Mouse (Mus musculus) E14TG2a.4 (cell line): ENCODE data around the gene Sar1b.
"Not testable (repeated sequence)": the region's sequence is repeated elsewhere in the genome, so short reads cannot be mapped to it uniquely, and the experiment has no call there.

Source experiments
- H3K27me3 ChIP-seq: 2 replicates; pipeline ENCODE4 v1.6.1; 2014; ENCODE audit warnings: low read length, control low read depth; ENCODE audit not compliant: insufficient read depth
- H3K36me3 ChIP-seq: 2 replicates; pipeline ENCODE4 v1.6.1; 2014; ENCODE audit warnings: low read length, control low read depth; ENCODE audit not compliant: insufficient read depth
- H3K4me1 ChIP-seq: replicated peaks from 2 replicates; pipeline ENCODE4 v1.6.1; 2014; ENCODE audit warnings: low read depth, low read length, control low read depth
- H3K4me3 ChIP-seq: replicated peaks from 2 replicates; pipeline ENCODE4 v1.5.1; 2014; ENCODE audit warnings: mild to moderate bottlenecking, low read length
- H3K9me3 ChIP-seq: 2 replicates; pipeline ENCODE4 v1.6.1; 2014; ENCODE audit warnings: low read length, control low read depth
- CTCF ChIP-seq: conservative IDR thresholded peaks from 2 replicates; pipeline ENCODE4 v1.5.1; 2014; ENCODE audit warnings: low read length
- NANOG ChIP-seq: IDR thresholded peaks from 2 replicates; pipeline ENCODE4 v1.6.1; 2014; ENCODE audit warnings: borderline replicate concordance, low read length, mixed read lengths
- POU5F1 ChIP-seq: IDR thresholded peaks from 2 replicates; pipeline ENCODE4 v1.6.1; 2014; ENCODE audit warnings: low read length, borderline replicate concordance

Sar1b gene

DNA sequence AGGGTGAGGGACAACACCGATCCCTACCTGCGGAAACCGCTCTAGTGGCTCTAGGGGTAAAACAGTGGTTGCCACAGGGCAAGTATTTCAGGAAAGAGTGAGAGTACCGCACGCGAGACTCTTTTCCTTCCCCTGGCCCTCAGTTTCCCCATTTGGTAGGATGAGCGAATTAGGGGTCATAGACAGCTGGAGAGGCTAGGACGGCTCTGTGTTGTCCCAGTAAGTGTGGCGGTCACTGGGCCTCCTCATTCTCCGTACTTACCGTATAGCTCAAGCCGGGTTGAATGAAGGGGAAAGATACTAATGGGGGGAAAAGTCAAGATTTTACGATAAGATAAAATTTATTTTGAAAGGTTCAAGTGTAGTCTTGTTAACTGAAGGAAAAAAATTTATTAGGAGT lies 468 bp downstream of the Sar1b start:
- Histone ChIP-seq H3K4me3 (peak overlapping the region; percentile 99), H3K27me3 (no peaks in the 10 kb centered on the region; the same call in 1 of the 2 replicates), H3K4me1 (peaks cover 20% of the 10 kb centered on the region), H3K36me3 (no peaks in the 10 kb centered on the region), H3K9me3 (no peaks in the 10 kb centered on the region)
- TF ChIP-seq NANOG, result no peak
- no peak for TF ChIP-seq POU5F1
- TF ChIP-seq CTCF, result no peak

DNA sequence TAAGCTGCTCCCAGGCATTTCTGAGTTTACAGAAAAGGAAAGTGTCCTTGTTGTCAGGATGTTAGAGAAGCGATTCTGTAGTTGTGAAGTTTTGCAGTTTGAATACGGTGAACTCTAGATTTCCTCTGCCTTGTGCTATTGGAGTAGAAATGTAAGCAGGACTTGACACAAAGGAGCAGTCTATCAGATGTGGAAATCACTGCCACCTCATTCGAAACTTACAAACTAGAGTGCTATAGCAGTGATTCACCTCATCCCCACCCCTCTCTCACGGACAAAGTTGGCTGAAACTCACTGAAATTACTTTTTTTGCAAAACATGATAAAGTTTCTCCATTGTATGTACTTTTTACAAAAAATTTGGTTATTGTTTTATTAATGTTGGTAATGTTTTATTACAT lies 1.3 kb downstream of the Sar1b start:
- peaks cover 20% of the 10 kb centered on the region for H3K4me1 ChIP-seq
- no peaks in the 10 kb centered on the region for H3K9me3 ChIP-seq
- no peaks in the 10 kb centered on the region for H3K36me3 ChIP-seq
- no peaks in the 10 kb centered on the region; the same call in 1 of the 2 replicates for H3K27me3 ChIP-seq
- TF ChIP-seq POU5F1 (no peak), NANOG (no peak), CTCF (no peak)
- H3K4me3 ChIP-seq, result peak overlapping the region; percentile 99; the same call in 1 of the 2 replicates

DNA sequence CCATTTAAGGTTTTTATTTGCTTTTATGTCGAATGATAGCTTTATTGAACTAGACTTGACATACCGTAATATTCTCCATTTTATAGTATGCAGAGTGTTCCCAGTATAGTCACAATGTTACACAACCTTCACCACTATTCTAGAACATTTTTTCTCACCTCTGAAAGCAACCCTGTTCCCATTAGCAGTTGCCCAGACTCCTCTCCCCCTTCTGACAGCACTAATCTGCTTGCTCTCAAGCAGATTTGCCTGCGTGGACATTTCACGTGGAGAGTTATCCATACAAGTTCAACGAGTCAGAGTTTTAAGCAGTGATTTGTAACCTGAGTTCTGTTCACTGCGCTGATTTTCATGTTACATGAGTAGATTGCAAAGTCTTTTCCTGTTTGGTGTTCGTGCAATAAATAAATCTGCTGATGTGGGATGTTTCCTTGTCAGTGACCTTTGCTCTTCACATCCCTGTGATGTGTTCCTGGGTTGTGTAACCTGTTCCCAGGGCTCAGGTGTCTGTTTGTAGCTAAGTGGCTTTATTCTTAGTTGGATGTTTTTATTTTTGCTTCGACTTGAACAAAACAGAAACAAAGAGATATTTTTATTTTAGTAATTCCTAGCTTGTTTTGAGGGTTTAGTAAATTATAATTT lies 4.2 kb downstream of the Sar1b start:
- Histone ChIP-seq H3K9me3 (no peaks in the 10 kb centered on the region), H3K36me3 (no peaks in the 10 kb centered on the region)

DNA sequence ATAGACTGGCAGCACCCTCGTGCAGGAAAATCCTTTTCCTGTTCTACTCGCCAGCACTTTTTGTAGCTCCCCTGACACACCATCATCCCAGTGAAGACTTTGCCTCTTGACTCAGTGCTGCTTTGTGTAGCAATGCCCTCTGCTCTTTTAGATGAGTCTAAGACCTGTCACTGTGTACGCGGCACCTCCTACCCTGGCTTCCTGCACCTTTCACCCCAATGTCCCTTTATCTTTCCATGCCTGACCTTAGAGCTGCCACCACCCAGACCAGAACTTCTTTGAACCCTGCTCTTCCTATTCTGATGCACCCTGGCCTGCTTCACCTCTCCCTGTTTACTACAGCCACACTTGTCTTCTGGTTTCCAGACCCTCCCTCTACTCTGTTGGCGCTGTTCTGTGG lies 4.8 kb downstream of the Sar1b start:
- H3K4me3 ChIP-seq, result no peak overlapping the region
- H3K4me1 ChIP-seq, result peaks cover 13% of the 10 kb centered on the region
- H3K27me3 ChIP-seq, result no peaks in the 10 kb centered on the region
- no peaks in the 10 kb centered on the region for H3K9me3 ChIP-seq
- H3K36me3 ChIP-seq, result no peaks in the 10 kb centered on the region
- TF ChIP-seq CTCF, result no peak
- TF ChIP-seq NANOG, result no peak
- TF ChIP-seq POU5F1, result no peak

More for the DNA sequence above, 4.2 kb downstream of the Sar1b start:
- H3K27me3 ChIP-seq, result no peaks in the 10 kb centered on the region
- H3K4me1 ChIP-seq, result peaks cover 19% of the 10 kb centered on the region
- H3K4me3 ChIP-seq, result no peak overlapping the region
- TF ChIP-seq POU5F1 (no peak), NANOG (no peak), CTCF (no peak)

GRCm38 (mm10) chr11:51775507-51775906 lies 12.0 kb downstream of the Sar1b start:
- Histone ChIP-seq H3K4me1 (peaks cover 18% of the 10 kb centered on the region; the same call in 1 of the 2 replicates), H3K36me3 (peaks cover 28% of the 10 kb centered on the region), H3K4me3 (no peak overlapping the region), H3K9me3 (no peaks in the 10 kb centered on the region), H3K27me3 (no peaks in the 10 kb centered on the region)
- TF ChIP-seq POU5F1, result no peak
- no peak for TF ChIP-seq CTCF
- no peak for TF ChIP-seq NANOG

GRCm38 (mm10) chr11:51777478-51777877 lies 14.0 kb downstream of the Sar1b start:
- Histone ChIP-seq H3K9me3 (no peaks in the 10 kb centered on the region), H3K4me3 (no peak overlapping the region), H3K27me3 (no peaks in the 10 kb centered on the region), H3K4me1 (peaks cover 24% of the 10 kb centered on the region), H3K36me3 (peaks cover 48% of the 10 kb centered on the region)
- TF ChIP-seq POU5F1 (no peak), NANOG (no peak), CTCF (no peak)

- Histone ChIP-seq H3K27me3 (no peaks in the 10 kb centered on the region), H3K4me1 (peaks cover 11% of the 10 kb centered on the region), H3K9me3 (no peaks in the 10 kb centered on the region), H3K36me3 (peaks cover 64% of the 10 kb centered on the region), H3K4me3 (no peak overlapping the region)
- no peak for TF ChIP-seq POU5F1
- TF ChIP-seq CTCF, result no peak
- TF ChIP-seq NANOG, result no peak
Measured at GRCm38 (mm10) chr11:51780773-51781267, 17.3 kb downstream of the Sar1b start.

DNA sequence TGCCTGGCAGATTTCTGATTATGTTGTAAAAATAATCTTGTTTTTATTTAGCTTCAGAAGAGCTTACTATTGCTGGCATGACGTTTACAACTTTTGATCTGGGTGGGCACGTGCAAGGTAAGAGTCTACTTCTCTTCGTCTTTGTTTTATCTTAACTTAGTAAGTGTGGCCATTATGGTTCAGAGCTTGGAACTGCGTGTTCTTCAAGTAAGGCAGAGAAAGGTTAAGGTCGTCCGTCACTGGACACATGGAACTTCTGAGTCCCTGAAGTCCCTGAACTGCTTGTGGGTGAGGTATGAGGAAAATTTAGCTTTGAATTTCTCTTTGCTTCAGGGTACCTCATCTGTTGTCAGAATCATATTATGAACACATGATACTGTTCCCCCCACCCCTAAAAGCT lies 19.2 kb downstream of the Sar1b start:
- Histone ChIP-seq H3K4me1 (peaks cover 16% of the 10 kb centered on the region), H3K27me3 (no peaks in the 10 kb centered on the region), H3K9me3 (no peaks in the 10 kb centered on the region), H3K36me3 (peaks cover 70% of the 10 kb centered on the region), H3K4me3 (no peak overlapping the region)
- no peak for TF ChIP-seq NANOG
- TF ChIP-seq POU5F1, result no peak
- TF ChIP-seq CTCF, result no peak

- H3K36me3 ChIP-seq, result peaks cover 70% of the 10 kb centered on the region
- peak overlapping the region; percentile 41; the same call in 1 of the 2 replicates for H3K4me3 ChIP-seq
- TF ChIP-seq POU5F1 (no peak), NANOG (no peak), CTCF (peak; percentile 95)
Measured at GRCm38 (mm10) chr11:51785926-51786325, 22.4 kb downstream of the Sar1b start.

DNA sequence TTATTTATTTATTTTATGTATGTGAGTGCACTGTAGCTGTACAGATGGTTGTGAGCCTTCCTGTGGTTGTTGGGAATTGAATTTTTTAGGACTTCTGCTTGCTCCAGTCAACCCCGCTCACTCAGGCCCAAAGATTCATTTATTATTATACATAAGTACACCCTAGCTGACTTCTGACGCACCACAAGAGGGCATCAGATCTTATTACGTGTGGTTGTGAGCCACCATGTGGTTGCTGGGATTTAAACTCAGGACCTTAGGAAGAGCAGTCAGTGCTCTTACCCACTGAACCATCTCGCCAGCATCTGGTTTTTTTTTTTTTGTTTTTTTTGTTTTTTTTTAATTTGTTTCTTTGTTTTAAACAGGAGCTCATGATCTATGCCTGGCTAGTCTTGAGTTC lies 26.2 kb downstream of the Sar1b start:
- H3K27me3 ChIP-seq, H3K4me3 ChIP-seq, H3K9me3 ChIP-seq: not testable (repeated sequence)
- Histone ChIP-seq H3K36me3 (peaks cover 58% of the 10 kb centered on the region), H3K4me1 (peaks cover 10% of the 10 kb centered on the region)

More at GRCm38 (mm10) chr11:51785926-51786325, 22.4 kb downstream of the Sar1b start:
- Histone ChIP-seq H3K27me3 (no peaks in the 10 kb centered on the region), H3K9me3 (no peaks in the 10 kb centered on the region), H3K4me1 (peaks cover 11% of the 10 kb centered on the region)
